Mouse (Mus musculus) embryonic facial prominence, embryonic 12.5 days (tissue): ENCODE data around the gene Pdp2. TPM values are rescaled to one million over a fixed set of nuclear protein-coding genes. Genes with fewer than 3 reads are reported as not detected.

Source experiments
- ATAC-seq: fragments of 200-750 bp; cut with Nextera tagmentation; 2 replicates; pipeline ENCODE4 v1.8.0; 2017; ENCODE audit not compliant: insufficient number of reproducible peaks, insufficient read depth, low FRiP score, low TSS enrichment
- H3K27ac ChIP-seq: fragments of 300-500 bp; sonication (generic); 2 replicates; pipeline ENCODE4 v1.5.1; 2016; ENCODE audit warnings: mild to moderate bottlenecking
- H3K27me3 ChIP-seq: fragments of 300-500 bp; sonication (generic); 2 replicates; pipeline ENCODE4 v1.6.1; 2016; ENCODE audit warnings: mild to moderate bottlenecking, moderate library complexity
- H3K36me3 ChIP-seq: fragments of 300-500 bp; sonication (generic); 2 replicates; pipeline ENCODE4 v1.6.1; 2016; ENCODE audit warnings: mild to moderate bottlenecking
- H3K4me1 ChIP-seq: fragments of 300-500 bp; sonication (generic); 2 replicates; pipeline ENCODE4 v1.6.1; 2016
- H3K4me2 ChIP-seq: fragments of 300-500 bp; sonication (generic); replicated peaks from 2 replicates; pipeline ENCODE4 v1.6.1; 2016; ENCODE audit warnings: mild to moderate bottlenecking, moderate library complexity
- H3K4me3 ChIP-seq: fragments of 300-500 bp; sonication (generic); 2 replicates; pipeline ENCODE4 v1.5.1; 2016; ENCODE audit warnings: mild to moderate bottlenecking
- H3K9ac ChIP-seq: fragments of 300-500 bp; sonication (generic); 2 replicates; pipeline ENCODE4 v1.6.1; 2016; ENCODE audit warnings: mild to moderate bottlenecking, moderate library complexity
- H3K9me3 ChIP-seq: fragments of 300-500 bp; sonication (generic); 2 replicates; pipeline ENCODE4 v1.6.1; 2016; ENCODE audit warnings: mild to moderate bottlenecking, moderate library complexity
- WGBS: fragments of 180-500 bp; shearing (Covaris S2); methylation state at CpG from one replicate; pipeline ENCODE4 v1.1.7; 2016; 5-methylcytosine and 5-hydroxymethylcytosine counted together
- polyA plus RNA-seq: library from polyadenylated mRNA; unstranded; fragments of >200 nt; fragmentation: Nextera tagmentation; extraction: Ambion mirVana; gene quantifications from 2 replicates; pipeline ENCODE4 v1.2.1, GENCODE M21; 2016

Pdp2 gene
- polyA plus RNA-seq, 1 experiment from 2014 or later = 13.7 TPM

GRCm38 (mm10) chr8:104601386-104601785, 10.1 kb downstream of the Pdp2 start:
- H3K27me3 ChIP-seq = no peaks in the 10 kb centered on the region
- H3K4me2 ChIP-seq = peak overlapping the region; percentile 43
- 26% methylated on average over 7 of the region's 7 CpGs for WGBS
- no peaks in the 10 kb centered on the region for H3K9me3 ChIP-seq
- ATAC-seq = no peak
- H3K27ac ChIP-seq = no peak overlapping the region
- H3K4me1 ChIP-seq = peaks cover 13% of the 10 kb centered on the region
- peak overlapping the region; percentile 27; the same call in 1 of the 2 replicates for H3K9ac ChIP-seq
- H3K4me3 ChIP-seq = no peak overlapping the region
- no peaks in the 10 kb centered on the region; the same call in 1 of the 2 replicates for H3K36me3 ChIP-seq

- peak overlapping the region; percentile 30 for H3K4me3 ChIP-seq
- peak overlapping the region; percentile 43 for H3K4me2 ChIP-seq
- no peaks in the 10 kb centered on the region; the same call in 1 of the 2 replicates for H3K36me3 ChIP-seq
- WGBS = under 1% methylated on average over 12 of the region's 12 CpGs
- H3K9ac ChIP-seq = no peak overlapping the region
- ATAC-seq = peak; percentile 41; the same call in 1 of the 2 replicates
- H3K27ac ChIP-seq = no peak overlapping the region
- no peaks in the 10 kb centered on the region for H3K9me3 ChIP-seq
- no peaks in the 10 kb centered on the region for H3K27me3 ChIP-seq
- H3K4me1 ChIP-seq = peaks cover 15% of the 10 kb centered on the region
Measured at GRCm38 (mm10) chr8:104601941-104602371, 10.7 kb downstream of the Pdp2 start.

GRCm38 (mm10) chr8:104602468-104603244, 11.4 kb downstream of the Pdp2 start:
- H3K4me1 ChIP-seq = peaks cover 15% of the 10 kb centered on the region
- WGBS = 17% methylated on average over 21 of the region's 21 CpGs
- H3K4me3 ChIP-seq = peak overlapping the region; percentile 30
- H3K4me2 ChIP-seq = peak overlapping the region; percentile 43
- H3K9me3 ChIP-seq = no peaks in the 10 kb centered on the region
- H3K36me3 ChIP-seq = no peaks in the 10 kb centered on the region; the same call in 1 of the 2 replicates
- H3K27ac ChIP-seq = no peak overlapping the region
- H3K27me3 ChIP-seq = no peaks in the 10 kb centered on the region
- peak; percentile 82 for ATAC-seq
- no peak overlapping the region for H3K9ac ChIP-seq

GRCm38 (mm10) chr8:104603245-104603593, 12.0 kb downstream of the Pdp2 start:
- Histone ChIP-seq H3K4me2 (no peak overlapping the region; the same call in 1 of the 2 replicates), H3K9ac (no peak overlapping the region), H3K27ac (no peak overlapping the region), H3K27me3 (no peaks in the 10 kb centered on the region), H3K4me3 (no peak overlapping the region), H3K36me3 (no peaks in the 10 kb centered on the region; the same call in 1 of the 2 replicates), H3K9me3 (no peaks in the 10 kb centered on the region), H3K4me1 (peaks cover 15% of the 10 kb centered on the region)
- no peak for ATAC-seq
- 70% methylated on average over 4 of the region's 4 CpGs for WGBS

- WGBS = 43% methylated on average over 6 of the region's 6 CpGs
- H3K36me3 ChIP-seq = no peaks in the 10 kb centered on the region
- no peak overlapping the region for H3K4me3 ChIP-seq
- H3K4me2 ChIP-seq = no peak overlapping the region
- no peak overlapping the region for H3K9ac ChIP-seq
- peaks cover 13% of the 10 kb centered on the region for H3K4me1 ChIP-seq
- ATAC-seq = no peak
- no peaks in the 10 kb centered on the region for H3K9me3 ChIP-seq
- H3K27ac ChIP-seq = no peak overlapping the region
- no peaks in the 10 kb centered on the region for H3K27me3 ChIP-seq
Measured at GRCm38 (mm10) chr8:104606329-104606728, 15.1 kb downstream of the Pdp2 start.

GRCm38 (mm10) chr8:104607944-104608343, 16.7 kb downstream of the Pdp2 start:
- 0 out of 2 replicates have a peak, but pooled peaks cover 5% of the 10 kb centered on the region for H3K4me1 ChIP-seq
- H3K4me2 ChIP-seq = no peak overlapping the region
- no peaks in the 10 kb centered on the region for H3K36me3 ChIP-seq
- no peaks in the 10 kb centered on the region for H3K9me3 ChIP-seq
- no peak overlapping the region for H3K9ac ChIP-seq
- no peak for ATAC-seq
- H3K4me3 ChIP-seq = no peak overlapping the region
- WGBS = 58% methylated on average over 2 of the region's 2 CpGs
- H3K27ac ChIP-seq = no peak overlapping the region
- H3K27me3 ChIP-seq = no peaks in the 10 kb centered on the region

- Histone ChIP-seq H3K4me3 (no peak overlapping the region), H3K4me1 (0 out of 2 replicates have a peak, but pooled peaks cover 5% of the 10 kb centered on the region), H3K27ac (no peak overlapping the region), H3K9me3 (no peaks in the 10 kb centered on the region), H3K9ac (no peak overlapping the region), H3K27me3 (no peaks in the 10 kb centered on the region), H3K4me2 (no peak overlapping the region), H3K36me3 (no peaks in the 10 kb centered on the region)
- 79% methylated on average over 8 of the region's 8 CpGs for WGBS
- ATAC-seq = no peak
Measured at GRCm38 (mm10) chr8:104609222-104609621, 18.0 kb downstream of the Pdp2 start.

- no peaks in the 10 kb centered on the region for H3K9me3 ChIP-seq
- 83% methylated on average over 12 of the region's 12 CpGs for WGBS
- ATAC-seq = no peak
- H3K9ac ChIP-seq = no peak overlapping the region
- H3K4me1 ChIP-seq = 0 out of 2 replicates have a peak, but pooled peaks cover 5% of the 10 kb centered on the region
- H3K36me3 ChIP-seq = no peaks in the 10 kb centered on the region
- no peak overlapping the region for H3K4me3 ChIP-seq
- no peaks in the 10 kb centered on the region for H3K27me3 ChIP-seq
- H3K4me2 ChIP-seq = no peak overlapping the region
- H3K27ac ChIP-seq = no peak overlapping the region
Measured at GRCm38 (mm10) chr8:104610185-104610766, 19.0 kb downstream of the Pdp2 start.

GRCm38 (mm10) chr8:104611613-104612012, 20.4 kb downstream of the Pdp2 start:
- 73% methylated on average over 4 of the region's 4 CpGs for WGBS
- Histone ChIP-seq H3K9ac (no peak overlapping the region), H3K27me3 (no peaks in the 10 kb centered on the region), H3K36me3 (no peaks in the 10 kb centered on the region), H3K27ac (no peak overlapping the region), H3K4me2 (no peak overlapping the region), H3K4me3 (no peak overlapping the region), H3K4me1 (no peaks in the 10 kb centered on the region), H3K9me3 (no peaks in the 10 kb centered on the region)
- no peak for ATAC-seq

GRCm38 (mm10) chr8:104613119-104613518, 21.9 kb downstream of the Pdp2 start:
- H3K27ac ChIP-seq = no peak overlapping the region
- 85% methylated on average over 4 of the region's 4 CpGs for WGBS
- H3K27me3 ChIP-seq = no peaks in the 10 kb centered on the region
- H3K4me2 ChIP-seq = no peak overlapping the region
- no peaks in the 10 kb centered on the region for H3K4me1 ChIP-seq
- no peaks in the 10 kb centered on the region for H3K36me3 ChIP-seq
- no peaks in the 10 kb centered on the region for H3K9me3 ChIP-seq
- no peak overlapping the region for H3K9ac ChIP-seq
- no peak for ATAC-seq
- H3K4me3 ChIP-seq = no peak overlapping the region

- Histone ChIP-seq H3K4me1 (no peaks in the 10 kb centered on the region), H3K4me3 (no peak overlapping the region), H3K4me2 (no peak overlapping the region), H3K27me3 (no peaks in the 10 kb centered on the region), H3K9ac (no peak overlapping the region), H3K36me3 (no peaks in the 10 kb centered on the region), H3K9me3 (no peaks in the 10 kb centered on the region), H3K27ac (no peak overlapping the region)
- no peak for ATAC-seq
- 76% methylated on average over 5 of the region's 5 CpGs for WGBS
Measured at GRCm38 (mm10) chr8:104620765-104621164, 29.5 kb downstream of the Pdp2 start.

GRCm38 (mm10) chr8:104624161-104624560, 32.9 kb downstream of the Pdp2 start, which contains the start of gene Cdh16:
Cdh16 (minus strand) TSS chr8:104624396.
- no peak for ATAC-seq
- Histone ChIP-seq H3K27ac (no peak within 1 kb of the TSS), H3K27me3 (peaks cover 8% of the 10 kb centered on the region), H3K4me2 (no peak within 1 kb of the TSS), H3K9ac (no peak within 1 kb of the TSS), H3K36me3 (no peaks in the 10 kb centered on the region), H3K4me3 (no peak within 1 kb of the TSS), H3K4me1 (no peaks in the 10 kb centered on the region), H3K9me3 (no peaks in the 10 kb centered on the region)
- WGBS = 81% methylated on average over 6 of the region's 6 CpGs
